Mouse (Mus musculus): Measurements from ENCODE around the gene Cd59a. TPM values are rescaled to one million over a fixed set of nuclear protein-coding genes. Genes with fewer than 3 reads are reported as not detected.
A peak's percentile ranks its signal among the peaks of the same experiment; 100 is the strongest.
"Not testable (repeated sequence)": the region's sequence is repeated elsewhere in the genome, so short reads cannot be mapped to it uniquely, and the experiment has no call there.

Cd59a gene
- polyA plus RNA-seq (2015; fragmentation: Nextera tagmentation; extraction: Ambion mirVana), result 15.6 and 15.9 TPM in 2 replicates

DNA sequence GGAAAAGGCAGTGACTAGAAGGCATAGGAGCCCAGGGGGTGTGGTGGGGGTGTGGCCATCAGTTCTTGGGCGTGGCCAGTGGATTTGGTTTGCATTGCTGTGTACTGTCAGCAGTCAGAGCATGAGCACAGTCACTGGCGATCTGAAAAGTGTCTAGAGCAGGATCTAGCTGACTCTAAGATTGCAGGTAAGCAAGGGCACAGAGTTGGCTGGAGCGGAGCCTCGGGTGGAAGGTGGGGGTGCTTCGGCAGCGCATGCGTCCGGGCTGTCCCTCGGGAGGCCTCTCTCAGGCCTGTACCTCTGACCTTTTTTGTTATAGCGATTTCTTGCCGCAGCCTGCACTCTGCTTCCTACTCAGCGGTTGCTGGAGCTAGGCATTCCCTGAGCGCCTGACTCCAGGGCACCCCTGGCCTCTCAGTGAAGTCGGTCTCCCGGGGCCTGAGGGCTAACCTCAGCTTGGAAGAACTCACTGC is at the start of gene Cd59a:
Gene Cd59a (plus strand): TSS at position 61 of the 473 bp plus-strand sequence.
- peak within 1 kb of the TSS; percentile 49 for H3K9ac ChIP-seq
- no peaks in the 10 kb centered on the region for H3K36me3 ChIP-seq
- H3K4me3 ChIP-seq, result peak within 1 kb of the TSS; percentile 43
- H3K4me2 ChIP-seq, result peak within 1 kb of the TSS; percentile 64
- H3K4me1 ChIP-seq (replicated peaks), result peaks cover 11% of the 10 kb centered on the region
- 12% methylated on average over 15 of the region's 15 CpGs for WGBS
- peak within 1 kb of the TSS; percentile 76 for H3K27ac ChIP-seq (replicated peaks)
- H3K27me3 ChIP-seq, result no peaks in the 10 kb centered on the region
- ATAC-seq (ENCODE audit: low FRiP score, low read depth), result peak; percentile 90
- H3K9me3 ChIP-seq, result no peaks in the 10 kb centered on the region

DNA sequence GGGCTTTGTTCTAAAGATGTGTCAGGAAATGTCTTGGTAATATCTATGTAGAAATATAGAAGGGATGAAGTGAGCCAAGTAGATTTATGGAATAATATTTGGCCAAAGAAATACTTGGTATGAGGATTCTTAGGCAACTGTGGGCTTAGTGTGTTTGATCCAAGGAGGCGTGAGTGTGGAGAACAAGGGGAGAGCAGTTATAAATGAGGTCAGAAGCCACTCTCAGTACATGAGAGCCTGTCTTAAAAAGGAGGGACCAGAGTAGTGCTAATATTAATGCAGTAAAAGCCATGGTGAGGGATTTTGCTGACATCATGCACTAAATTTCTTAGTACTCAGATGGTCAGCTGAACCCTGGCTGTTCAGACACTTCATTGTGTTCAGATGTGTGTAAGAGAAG is 37.2 kb upstream of the Cd59a start:
- no peak for ATAC-seq (ENCODE audit: low FRiP score, low read depth)
- 83% methylated on average over 1 of the region's 1 CpGs for WGBS
- H3K9me3 ChIP-seq, result no peaks in the 10 kb centered on the region

DNA sequence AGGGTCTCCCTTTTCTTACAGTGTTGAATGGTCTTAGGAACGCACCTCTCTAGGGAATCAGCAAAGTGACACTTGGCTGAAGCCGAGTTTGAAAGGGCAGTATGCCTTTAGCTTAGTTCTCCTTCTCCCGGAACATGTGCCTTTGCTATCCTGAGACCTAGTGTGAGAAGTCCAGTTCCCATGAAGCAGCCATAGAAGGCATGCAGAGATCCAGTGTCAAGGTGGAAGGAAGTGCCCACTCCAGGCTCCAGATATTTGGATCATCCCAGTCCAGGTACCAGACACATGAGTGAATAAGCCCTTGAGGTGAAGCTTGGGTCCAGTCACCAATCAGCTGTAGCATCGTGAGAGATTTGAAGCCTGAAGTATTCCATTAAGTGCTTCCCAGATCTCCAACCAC is 36.6 kb upstream of the Cd59a start:
- Histone ChIP-seq H3K4me1 (replicated peaks) (no peaks in the 10 kb centered on the region), H3K36me3 (peaks cover 34% of the 10 kb centered on the region), H3K27me3 (no peaks in the 10 kb centered on the region), H3K4me2 (no peak overlapping the region), H3K9me3 (no peaks in the 10 kb centered on the region), H3K4me3 (no peak overlapping the region), H3K9ac (no peak overlapping the region), H3K27ac (replicated peaks) (no peak overlapping the region)
- 91% methylated on average over 4 of the region's 4 CpGs for WGBS
- no peak for ATAC-seq (ENCODE audit: low FRiP score, low read depth)

More for the DNA sequence above, 37.2 kb upstream of the Cd59a start:
- Histone ChIP-seq H3K4me2 (no peak overlapping the region), H3K36me3 (peaks cover 38% of the 10 kb centered on the region), H3K4me1 (replicated peaks) (no peaks in the 10 kb centered on the region), H3K9ac (no peak overlapping the region), H3K27ac (replicated peaks) (no peak overlapping the region), H3K27me3 (no peaks in the 10 kb centered on the region), H3K4me3 (no peak overlapping the region)

DNA sequence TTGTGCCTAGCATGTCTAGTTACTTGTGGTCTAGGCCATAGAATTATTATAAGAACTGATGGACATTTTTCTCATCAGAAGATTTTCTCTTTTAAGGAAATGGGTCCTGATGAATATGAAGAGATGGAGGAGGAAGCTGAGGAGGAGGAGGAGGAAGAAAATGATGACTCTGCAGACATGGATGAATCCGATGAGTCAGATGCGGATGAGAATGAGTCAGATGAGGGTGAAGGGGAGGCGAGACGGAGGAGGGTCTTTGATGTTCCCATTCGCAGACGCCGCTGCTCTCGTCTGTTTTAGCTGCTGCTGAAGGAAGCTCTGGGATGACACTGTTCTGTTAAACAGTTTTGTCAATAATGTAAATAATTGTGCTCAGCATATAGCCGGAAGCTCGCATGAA is 35.8 kb upstream of the Cd59a start:
- 86% methylated on average over 10 of the region's 10 CpGs for WGBS
- ATAC-seq (ENCODE audit: low FRiP score, low read depth), result no peak
- no peaks in the 10 kb centered on the region for H3K9me3 ChIP-seq

DNA sequence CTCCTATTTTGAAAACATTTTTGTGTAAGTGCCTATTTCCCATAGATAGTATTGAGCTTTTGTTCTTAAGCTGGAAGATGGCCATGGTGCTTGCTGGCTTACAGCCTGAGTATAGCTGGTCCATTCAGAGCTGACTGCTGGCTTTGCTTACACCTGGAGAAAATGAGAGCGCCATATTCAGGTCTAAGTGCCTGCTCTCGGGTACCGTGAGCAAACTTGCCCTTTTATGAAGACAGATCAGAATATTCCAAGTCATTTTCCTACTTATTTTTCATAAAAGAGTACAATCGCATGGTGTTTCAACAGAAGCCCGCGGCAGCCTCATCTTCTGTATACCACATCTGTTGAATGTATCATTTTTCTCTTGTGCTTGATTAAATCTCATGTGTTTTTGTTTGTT is 34.6 kb upstream of the Cd59a start:
- H3K4me3 ChIP-seq, result no peak overlapping the region

More for the DNA sequence above, 35.8 kb upstream of the Cd59a start:
- Histone ChIP-seq H3K4me2 (no peak overlapping the region), H3K27ac (replicated peaks) (no peak overlapping the region), H3K4me3 (no peak overlapping the region), H3K4me1 (replicated peaks) (no peaks in the 10 kb centered on the region), H3K9ac (no peak overlapping the region), H3K36me3 (peaks cover 26% of the 10 kb centered on the region), H3K27me3 (no peaks in the 10 kb centered on the region)

DNA sequence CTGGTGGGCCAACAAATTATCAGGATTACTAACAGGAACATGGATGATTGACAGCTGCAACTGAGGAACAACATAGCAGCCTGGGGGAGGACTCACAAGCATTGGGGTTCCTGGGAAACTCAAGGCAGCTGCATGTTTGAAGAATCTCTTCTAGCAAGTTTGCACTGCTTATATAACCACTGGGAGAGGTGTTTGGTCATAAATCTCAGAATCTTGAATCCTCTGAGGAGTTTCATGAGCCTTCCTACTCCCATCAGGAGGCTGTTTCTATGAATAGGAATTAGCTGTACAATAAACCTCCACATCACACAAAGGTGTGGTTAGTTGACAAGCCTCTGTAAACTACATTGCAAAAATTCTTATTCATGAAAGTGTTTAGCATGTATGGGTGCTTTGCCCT is 32.9 kb upstream of the Cd59a start:
- H3K36me3 ChIP-seq, result peaks cover 19% of the 10 kb centered on the region
- ATAC-seq (ENCODE audit: low FRiP score, low read depth), result no peak
- no peaks in the 10 kb centered on the region for H3K9me3 ChIP-seq

More for the DNA sequence above, 34.6 kb upstream of the Cd59a start:
- H3K27me3 ChIP-seq, result no peaks in the 10 kb centered on the region
- peaks cover 19% of the 10 kb centered on the region for H3K36me3 ChIP-seq
- ATAC-seq (ENCODE audit: low FRiP score, low read depth), result no peak
- WGBS, result 96% methylated on average over 6 of the region's 6 CpGs
- H3K4me1 ChIP-seq (replicated peaks), result no peaks in the 10 kb centered on the region
- no peaks in the 10 kb centered on the region for H3K9me3 ChIP-seq
- no peak overlapping the region for H3K9ac ChIP-seq
- no peak overlapping the region for H3K27ac ChIP-seq (replicated peaks)
- H3K4me2 ChIP-seq, result no peak overlapping the region

DNA sequence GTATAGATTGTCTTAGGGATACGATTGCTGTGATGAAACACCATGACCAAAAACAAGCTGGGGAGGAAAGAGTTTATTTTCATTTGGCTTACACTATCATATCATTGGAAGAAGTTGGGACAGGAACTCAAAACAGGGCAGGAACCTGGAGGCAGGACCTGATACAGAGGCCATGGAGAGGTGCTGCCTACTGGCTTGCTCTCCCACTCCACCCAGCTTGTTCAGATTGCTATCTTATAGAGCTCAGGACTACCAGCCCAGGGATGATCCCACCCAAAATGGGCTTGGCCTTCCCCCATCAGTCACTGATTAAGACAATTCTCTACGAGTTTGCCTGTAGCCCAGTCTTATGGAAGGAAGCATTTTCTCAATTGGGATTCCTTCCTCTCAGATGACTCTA is 31.4 kb upstream of the Cd59a start:
- 86% methylated on average over 2 of the region's 2 CpGs for WGBS
- H3K9me3 ChIP-seq, result no peaks in the 10 kb centered on the region
- no peak overlapping the region for H3K9ac ChIP-seq
- peaks cover 13% of the 10 kb centered on the region for H3K36me3 ChIP-seq
- H3K27ac ChIP-seq (replicated peaks), result no peak overlapping the region
- H3K4me3 ChIP-seq, result no peak overlapping the region
- ATAC-seq (ENCODE audit: low FRiP score, low read depth), result no peak
- no peak overlapping the region for H3K4me2 ChIP-seq
- no peaks in the 10 kb centered on the region for H3K4me1 ChIP-seq (replicated peaks)
- no peaks in the 10 kb centered on the region for H3K27me3 ChIP-seq

More for the DNA sequence above, 32.9 kb upstream of the Cd59a start:
- Histone ChIP-seq H3K4me2 (no peak overlapping the region), H3K27me3 (no peaks in the 10 kb centered on the region), H3K4me3 (no peak overlapping the region), H3K27ac (replicated peaks) (no peak overlapping the region), H3K4me1 (replicated peaks) (no peaks in the 10 kb centered on the region), H3K9ac (no peak overlapping the region)

DNA sequence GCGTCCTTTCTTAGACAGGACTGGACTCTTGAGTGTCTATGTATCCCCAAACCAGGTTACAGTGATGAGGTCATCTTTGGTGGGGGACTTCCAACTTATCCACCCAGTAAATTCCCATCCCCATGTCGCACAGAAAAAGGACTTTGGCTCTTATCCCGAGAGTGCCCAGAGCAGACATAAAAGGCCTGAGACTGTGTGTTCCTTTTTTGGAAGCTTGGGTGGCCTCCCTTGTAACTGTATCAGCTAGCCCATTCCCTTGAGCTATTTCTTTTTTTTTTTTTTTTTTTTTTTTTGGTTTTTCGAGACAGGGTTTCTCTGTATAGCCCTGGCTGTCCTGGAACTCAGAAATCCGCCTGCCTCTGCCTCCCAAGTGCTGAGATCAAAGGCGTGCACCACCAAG is 30.1 kb upstream of the Cd59a start, which contains the start of gene Gm10912:
Gene Gm10912 (plus strand): TSS at position 301 of the 400 bp plus-strand sequence.
- H3K27me3 ChIP-seq; H3K9ac ChIP-seq; H3K27ac ChIP-seq (replicated peaks); H3K36me3 ChIP-seq; H3K4me2 ChIP-seq; H3K9me3 ChIP-seq; H3K4me1 ChIP-seq (replicated peaks); H3K4me3 ChIP-seq; ATAC-seq (ENCODE audit: low FRiP score, low read depth): not testable (repeated sequence)
- WGBS, result 90% methylated on average over 6 of the region's 6 CpGs

DNA sequence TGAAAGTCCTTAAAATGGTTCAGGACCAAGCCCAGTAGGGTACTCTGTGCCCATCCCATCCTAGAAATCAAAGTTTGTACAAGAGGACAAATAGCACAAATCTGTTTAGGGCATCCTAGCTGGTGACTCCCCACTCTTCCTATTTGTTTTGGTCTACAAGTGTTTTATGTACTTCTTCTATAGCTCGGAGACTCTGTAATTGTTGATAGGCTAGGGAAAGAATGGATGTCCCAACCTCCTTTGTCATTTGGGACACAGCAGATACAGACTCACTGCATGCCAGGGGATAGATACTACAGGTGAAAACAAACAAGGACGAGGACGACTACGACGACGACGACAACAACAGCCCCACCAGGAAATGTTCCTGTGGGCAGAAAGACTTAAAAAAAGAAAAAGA is 27.2 kb upstream of the Cd59a start, which contains the start of gene Gm10799:
Gene Gm10799 (minus strand): TSS at position 101 of the 400 bp plus-strand sequence.
- H3K4me1 ChIP-seq (replicated peaks); ATAC-seq (ENCODE audit: low FRiP score, low read depth); H3K9ac ChIP-seq; H3K4me3 ChIP-seq; H3K9me3 ChIP-seq; H3K4me2 ChIP-seq; H3K27me3 ChIP-seq; H3K27ac ChIP-seq (replicated peaks); H3K36me3 ChIP-seq: not testable (repeated sequence)
- WGBS, result 80% methylated on average over 7 of the region's 7 CpGs

DNA sequence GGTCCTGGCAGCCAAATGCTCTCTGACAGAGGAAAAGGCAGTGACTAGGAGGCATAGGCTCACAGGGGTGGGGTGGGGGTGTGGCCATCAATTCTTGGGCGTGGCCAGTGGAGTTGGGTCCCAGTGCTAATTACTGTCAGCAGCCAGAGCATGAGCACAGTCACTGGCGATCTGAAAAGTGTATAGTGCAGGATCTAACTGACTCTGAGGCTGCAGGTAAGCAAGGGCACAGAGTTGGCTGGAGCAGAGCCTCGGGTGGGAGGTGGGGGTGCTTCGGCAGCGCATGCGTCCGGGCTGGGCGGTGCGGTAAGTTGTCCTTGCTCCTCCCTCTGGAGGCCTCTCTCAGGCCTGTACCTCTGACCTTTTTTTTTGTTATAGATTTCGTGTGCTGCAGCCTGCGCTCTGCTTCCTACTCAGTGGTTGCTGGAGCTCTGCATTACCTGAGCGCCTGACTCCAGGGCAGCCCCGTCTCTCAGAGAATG is 25.9 kb upstream of the Cd59a start, which contains the start of gene Cd59b:
Gene Cd59b (plus strand): TSS at position 146 of the 482 bp plus-strand sequence.
- H3K36me3 ChIP-seq, result no peaks in the 10 kb centered on the region
- peaks cover 8% of the 10 kb centered on the region; the same call in 1 of the 2 replicates for H3K4me1 ChIP-seq (replicated peaks)
- peak within 1 kb of the TSS; percentile 35 for H3K4me3 ChIP-seq
- peak within 1 kb of the TSS; percentile 8 for H3K9ac ChIP-seq
- peak; percentile 91 for ATAC-seq (ENCODE audit: low FRiP score, low read depth)
- H3K27me3 ChIP-seq, result no peaks in the 10 kb centered on the region
- 0 out of 2 replicates have a peak within 1 kb of the TSS, but pooled peaks have one; percentile 42 for H3K27ac ChIP-seq (replicated peaks)
- H3K9me3 ChIP-seq, result no peaks in the 10 kb centered on the region
- H3K4me2 ChIP-seq, result peak within 1 kb of the TSS; percentile 59
- 5% methylated on average over 13 of the region's 13 CpGs for WGBS

DNA sequence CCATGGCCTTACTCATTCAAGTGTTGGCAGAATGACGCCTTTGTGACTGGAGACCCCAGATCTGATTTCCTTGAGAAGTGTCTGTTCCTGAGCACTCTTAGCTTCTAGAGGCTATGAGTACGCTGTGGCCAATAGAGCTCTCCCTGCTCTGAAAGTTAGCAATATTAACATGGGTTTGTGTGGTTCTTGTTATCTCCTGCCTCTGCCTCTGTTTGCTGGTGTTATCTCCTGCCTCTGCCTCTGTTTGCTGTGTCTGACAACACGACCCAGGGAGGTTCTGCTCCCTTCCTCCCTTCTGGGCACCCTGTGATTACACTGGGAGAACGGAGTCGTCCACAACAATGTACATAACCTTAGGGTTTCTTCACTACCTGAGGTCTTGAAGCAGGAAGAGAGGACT is 17.3 kb upstream of the Cd59a start:
- H3K36me3 ChIP-seq, result not testable (repeated sequence)

DNA sequence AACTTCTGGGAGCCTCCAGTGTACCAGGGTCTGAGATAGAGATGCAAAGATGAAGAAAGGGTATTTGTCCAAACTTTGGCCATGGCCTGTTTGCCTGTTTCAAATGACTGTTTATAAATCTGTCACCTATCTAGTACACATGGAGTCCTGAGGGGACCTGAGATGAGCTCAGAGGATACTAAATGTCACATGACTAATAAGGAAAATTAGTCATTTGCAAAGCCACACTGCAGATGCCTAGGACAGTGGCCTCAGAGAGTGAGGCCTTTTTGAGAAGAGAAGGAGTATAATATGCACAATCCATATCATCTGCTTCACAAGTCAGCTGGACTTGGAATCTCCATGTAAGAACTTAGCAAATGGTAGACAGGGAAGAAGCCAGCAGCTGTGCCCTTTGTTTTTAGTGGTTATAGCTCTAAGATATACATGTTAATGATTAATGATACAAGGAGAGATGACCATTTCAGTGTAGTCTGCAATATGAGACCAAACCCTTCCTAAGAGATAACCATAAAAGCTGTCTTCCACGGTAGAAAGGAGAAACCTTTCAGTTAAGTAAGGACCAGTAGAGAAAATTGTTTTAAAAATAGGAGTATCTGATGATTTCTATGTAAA is 14.1 kb upstream of the Cd59a start:
- not testable (repeated sequence) for H3K9ac ChIP-seq; ATAC-seq (ENCODE audit: low FRiP score, low read depth); H3K9me3 ChIP-seq; H3K4me3 ChIP-seq; H3K27me3 ChIP-seq; H3K36me3 ChIP-seq; H3K4me2 ChIP-seq; H3K4me1 ChIP-seq (replicated peaks); H3K27ac ChIP-seq (replicated peaks)
- no CpG with 5 or more reads among the region's 1 CpGs for WGBS

More for the DNA sequence above, 17.3 kb upstream of the Cd59a start:
- not testable (repeated sequence) for H3K27me3 ChIP-seq; H3K9me3 ChIP-seq; H3K9ac ChIP-seq; H3K27ac ChIP-seq (replicated peaks); H3K4me2 ChIP-seq; ATAC-seq (ENCODE audit: low FRiP score, low read depth); H3K4me1 ChIP-seq (replicated peaks); H3K4me3 ChIP-seq
- WGBS, result 83% methylated on average over 5 of the region's 5 CpGs
